Mouse (Mus musculus): Measurements from ENCODE around the gene Anp32b. TPM values are rescaled to one million over a fixed set of nuclear protein-coding genes. Genes with fewer than 3 reads are reported as not detected.

The Anp32b gene
- polyA plus RNA-seq, 1 experiment from 2014 or later = 72.3 TPM

- Histone ChIP-seq H3K9ac (no peak overlapping the region), H3K36me3 (replicated peaks) (0 out of 2 replicates have a peak, but pooled peaks cover 8% of the 10 kb centered on the region), H3K27ac (no peak overlapping the region), H3K27me3 (replicated peaks) (no peaks in the 10 kb centered on the region), H3K4me1 (peaks cover 22% of the 10 kb centered on the region), H3K4me3 (no peak overlapping the region), H3K4me2 (no peak overlapping the region), H3K9me3 (no peaks in the 10 kb centered on the region)
- 99% methylated on average over 3 of the region's 3 CpGs for WGBS
- ATAC-seq (replicated peaks) = no peak
These were observed 6.5 kb downstream of the Anp32b start for GRCm38 (mm10) chr4:46457186-46457585.

- H3K9ac ChIP-seq = no peak overlapping the region
- 85% methylated on average over 2 of the region's 2 CpGs for WGBS
- H3K4me2 ChIP-seq = no peak overlapping the region
- H3K4me3 ChIP-seq = no peak overlapping the region
- 0 out of 2 replicates have a peak, but pooled peaks cover 8% of the 10 kb centered on the region for H3K36me3 ChIP-seq (replicated peaks)
- no peak for ATAC-seq (replicated peaks)
- H3K27ac ChIP-seq = no peak overlapping the region
- peaks cover 10% of the 10 kb centered on the region for H3K4me1 ChIP-seq
- no peaks in the 10 kb centered on the region for H3K27me3 ChIP-seq (replicated peaks)
- H3K9me3 ChIP-seq = no peaks in the 10 kb centered on the region
These were observed 7.7 kb downstream of the Anp32b start for GRCm38 (mm10) chr4:46458411-46458810.

- no peaks in the 10 kb centered on the region for H3K27me3 ChIP-seq (replicated peaks)
- H3K27ac ChIP-seq = no peak overlapping the region
- 90% methylated on average over 7 of the region's 7 CpGs for WGBS
- no peaks in the 10 kb centered on the region for H3K4me1 ChIP-seq
- H3K9me3 ChIP-seq = no peaks in the 10 kb centered on the region
- no peak overlapping the region for H3K4me3 ChIP-seq
- no peak overlapping the region for H3K4me2 ChIP-seq
- H3K36me3 ChIP-seq (replicated peaks) = peaks cover 11% of the 10 kb centered on the region; the same call in 1 of the 2 replicates
- no peak overlapping the region for H3K9ac ChIP-seq
- ATAC-seq (replicated peaks) = no peak
These were observed 12.6 kb downstream of the Anp32b start for GRCm38 (mm10) chr4:46463130-46463830.

- H3K4me1 ChIP-seq = no peaks in the 10 kb centered on the region
- no peak overlapping the region for H3K9ac ChIP-seq
- no peak overlapping the region for H3K4me2 ChIP-seq
- H3K4me3 ChIP-seq = no peak overlapping the region
- no peaks in the 10 kb centered on the region for H3K9me3 ChIP-seq
- no peak for ATAC-seq (replicated peaks)
- WGBS = 83% methylated on average over 3 of the region's 3 CpGs
- H3K36me3 ChIP-seq (replicated peaks) = peaks cover 18% of the 10 kb centered on the region; the same call in 1 of the 2 replicates
- no peak overlapping the region for H3K27ac ChIP-seq
- no peaks in the 10 kb centered on the region for H3K27me3 ChIP-seq (replicated peaks)
These were observed 15.0 kb downstream of the Anp32b start for GRCm38 (mm10) chr4:46465740-46466139.

GRCm38 (mm10) chr4:46475101-46475500 lies 24.4 kb downstream of the Anp32b start:
- H3K4me2 ChIP-seq = no peak overlapping the region
- no peak for ATAC-seq (replicated peaks)

GRCm38 (mm10) chr4:46479081-46479480 lies 28.4 kb downstream of the Anp32b start:
- Histone ChIP-seq H3K36me3 (replicated peaks) (peaks cover 3% of the 10 kb centered on the region; the same call in 1 of the 2 replicates), H3K4me1 (no peaks in the 10 kb centered on the region), H3K9ac (no peak overlapping the region), H3K27ac (no peak overlapping the region), H3K27me3 (replicated peaks) (no peaks in the 10 kb centered on the region), H3K4me3 (no peak overlapping the region), H3K9me3 (no peaks in the 10 kb centered on the region), H3K4me2 (no peak overlapping the region)
- WGBS = 96% methylated on average over 2 of the region's 2 CpGs
- no peak for ATAC-seq (replicated peaks)

More at GRCm38 (mm10) chr4:46475101-46475500, 24.4 kb downstream of the Anp32b start:
- Histone ChIP-seq H3K4me1 (no peaks in the 10 kb centered on the region), H3K9me3 (no peaks in the 10 kb centered on the region), H3K9ac (no peak overlapping the region), H3K36me3 (replicated peaks) (peaks cover 28% of the 10 kb centered on the region), H3K27ac (no peak overlapping the region), H3K27me3 (replicated peaks) (no peaks in the 10 kb centered on the region), H3K4me3 (no peak overlapping the region)
- WGBS = 92% methylated on average over 5 of the region's 5 CpGs

GRCm38 (mm10) chr4:46485696-46486417 lies 35.2 kb downstream of the Anp32b start:
- 58% methylated on average over 13 of the region's 14 CpGs for whole genome bisulfite sequencing
- no peak overlapping the region for H3K27ac ChIP-seq
- no peak overlapping the region for H3K9ac ChIP-seq
- peaks cover 11% of the 10 kb centered on the region for H3K4me1 ChIP-seq
- H3K27me3 ChIP-seq (replicated peaks) = no peaks in the 10 kb centered on the region
- H3K4me2 ChIP-seq = no peak overlapping the region
- H3K36me3 ChIP-seq (replicated peaks) = no peaks in the 10 kb centered on the region
- H3K9me3 ChIP-seq = no peaks in the 10 kb centered on the region
- ATAC-seq (replicated peaks) = no peak
- H3K4me3 ChIP-seq = no peak overlapping the region

GRCm38 (mm10) chr4:46487348-46487747 lies 36.6 kb downstream of the Anp32b start:
- ATAC-seq (replicated peaks) = no peak
- H3K36me3 ChIP-seq (replicated peaks) = no peaks in the 10 kb centered on the region
- H3K4me3 ChIP-seq = no peak overlapping the region
- peaks cover 11% of the 10 kb centered on the region for H3K4me1 ChIP-seq
- 89% methylated on average over 5 of the region's 5 CpGs for WGBS
- no peaks in the 10 kb centered on the region for H3K27me3 ChIP-seq (replicated peaks)
- no peak overlapping the region for H3K9ac ChIP-seq
- H3K4me2 ChIP-seq = no peak overlapping the region
- no peaks in the 10 kb centered on the region for H3K9me3 ChIP-seq
- no peak overlapping the region for H3K27ac ChIP-seq

- Histone ChIP-seq H3K27me3 (replicated peaks) (no peaks in the 10 kb centered on the region), H3K36me3 (replicated peaks) (peaks cover 14% of the 10 kb centered on the region; the same call in 1 of the 2 replicates), H3K4me3 (peak within 1 kb of the TSS; percentile 79), H3K9ac (peak within 1 kb of the TSS; percentile 68), H3K4me1 (peaks cover 11% of the 10 kb centered on the region), H3K4me2 (peak within 1 kb of the TSS; percentile 70), H3K9me3 (no peaks in the 10 kb centered on the region), H3K27ac (peak within 1 kb of the TSS; percentile 82)
- WGBS = under 1% methylated on average over 58 of the region's 58 CpGs
- peak; percentile 99 for ATAC-seq (replicated peaks)
These were observed 38.6 kb downstream of the Anp32b start, which contains the start of gene Nans for GRCm38 (mm10) chr4:46489028-46489925. TSS of gene Nans (plus strand) at chr4:46489248.

- H3K4me2 ChIP-seq = no peak overlapping the region
- H3K36me3 ChIP-seq (replicated peaks) = peaks cover 16% of the 10 kb centered on the region; the same call in 1 of the 2 replicates
- H3K4me1 ChIP-seq = peaks cover 11% of the 10 kb centered on the region
- no peaks in the 10 kb centered on the region for H3K27me3 ChIP-seq (replicated peaks)
- H3K27ac ChIP-seq = no peak overlapping the region
- WGBS = 97% methylated on average over 6 of the region's 6 CpGs
- no peak for ATAC-seq (replicated peaks)
- H3K4me3 ChIP-seq = no peak overlapping the region
- H3K9me3 ChIP-seq = no peaks in the 10 kb centered on the region
- no peak overlapping the region for H3K9ac ChIP-seq
These were observed 42.4 kb downstream of the Anp32b start for GRCm38 (mm10) chr4:46493071-46493470.

GRCm38 (mm10) chr4:46495543-46495942 lies 44.8 kb downstream of the Anp32b start:
- 93% methylated on average over 12 of the region's 12 CpGs for whole genome bisulfite sequencing
- Histone ChIP-seq H3K9ac (no peak overlapping the region), H3K36me3 (replicated peaks) (peaks cover 23% of the 10 kb centered on the region; the same call in 1 of the 2 replicates), H3K4me3 (no peak overlapping the region), H3K27me3 (replicated peaks) (no peaks in the 10 kb centered on the region), H3K4me1 (peaks cover under 1% of the 10 kb centered on the region), H3K9me3 (no peaks in the 10 kb centered on the region), H3K4me2 (no peak overlapping the region), H3K27ac (no peak overlapping the region)
- ATAC-seq (replicated peaks) = no peak

All from midbrain, embryonic 15.5 days (tissue).